Mouse (Mus musculus) midbrain, embryonic 13.5 days (tissue): ENCODE data around the gene Dop1b. TPM values are rescaled to one million over a fixed set of nuclear protein-coding genes. Genes with fewer than 3 reads are reported as not detected.
"Not testable (repeated sequence)": the region's sequence is repeated elsewhere in the genome, so short reads cannot be mapped to it uniquely, and the experiment has no call there.

Experiments
- ATAC-seq: fragments of 200-750 bp; cut with Nextera tagmentation; 2 replicates; pipeline ENCODE4 v1.8.0; 2017; ENCODE audit warnings: mild to moderate bottlenecking, moderate TSS enrichment, moderate library complexity
- H3K27ac ChIP-seq: fragments of 300-500 bp; sonication (generic); 2 replicates; pipeline ENCODE4 v1.5.1; 2015; ENCODE audit warnings: inconsistent platforms, mild to moderate bottlenecking, moderate library complexity
- H3K27me3 ChIP-seq: fragments of 300-500 bp; sonication (generic); 2 replicates; pipeline ENCODE4 v1.6.1; 2015; ENCODE audit warnings: mild to moderate bottlenecking, inconsistent platforms
- H3K36me3 ChIP-seq: fragments of 300-500 bp; sonication (generic); 2 replicates; pipeline ENCODE4 v1.6.1; 2015; ENCODE audit warnings: mild to moderate bottlenecking, inconsistent platforms
- H3K4me1 ChIP-seq: fragments of 300-500 bp; sonication (generic); replicated peaks from 2 replicates; pipeline ENCODE4 v1.6.1; 2015; ENCODE audit warnings: inconsistent platforms
- H3K4me2 ChIP-seq: fragments of 300-500 bp; sonication (generic); replicated peaks from 2 replicates; pipeline ENCODE4 v1.6.1; 2015; ENCODE audit warnings: moderate library complexity, mild to moderate bottlenecking, inconsistent platforms
- H3K4me3 ChIP-seq: fragments of 300-500 bp; sonication (generic); replicated peaks from 2 replicates; pipeline ENCODE4 v1.5.1; 2015; ENCODE audit warnings: mild to moderate bottlenecking, inconsistent platforms
- H3K9ac ChIP-seq: fragments of 300-500 bp; sonication (generic); replicated peaks from 2 replicates; pipeline ENCODE4 v1.6.1; 2015; ENCODE audit warnings: mild to moderate bottlenecking, inconsistent platforms
- H3K9me3 ChIP-seq: fragments of 300-500 bp; sonication (generic); 2 replicates; pipeline ENCODE4 v1.6.1; 2016; ENCODE audit warnings: mild to moderate bottlenecking, inconsistent platforms
- WGBS: fragments of 180-500 bp; shearing (Covaris S2); methylation state at CpG from one replicate; pipeline ENCODE4 v1.1.7; 2015; 5-methylcytosine and 5-hydroxymethylcytosine counted together
- polyA plus RNA-seq: library from polyadenylated mRNA; unstranded; fragments of >200 nt; fragmentation: Nextera tagmentation; extraction: Ambion mirVana; gene quantifications from 2 replicates; pipeline ENCODE4 v1.2.1, GENCODE M21; 2015

Dop1b gene
- polyA plus RNA-seq, 1 experiment from 2014 or later, result 32.4 TPM

DNA sequence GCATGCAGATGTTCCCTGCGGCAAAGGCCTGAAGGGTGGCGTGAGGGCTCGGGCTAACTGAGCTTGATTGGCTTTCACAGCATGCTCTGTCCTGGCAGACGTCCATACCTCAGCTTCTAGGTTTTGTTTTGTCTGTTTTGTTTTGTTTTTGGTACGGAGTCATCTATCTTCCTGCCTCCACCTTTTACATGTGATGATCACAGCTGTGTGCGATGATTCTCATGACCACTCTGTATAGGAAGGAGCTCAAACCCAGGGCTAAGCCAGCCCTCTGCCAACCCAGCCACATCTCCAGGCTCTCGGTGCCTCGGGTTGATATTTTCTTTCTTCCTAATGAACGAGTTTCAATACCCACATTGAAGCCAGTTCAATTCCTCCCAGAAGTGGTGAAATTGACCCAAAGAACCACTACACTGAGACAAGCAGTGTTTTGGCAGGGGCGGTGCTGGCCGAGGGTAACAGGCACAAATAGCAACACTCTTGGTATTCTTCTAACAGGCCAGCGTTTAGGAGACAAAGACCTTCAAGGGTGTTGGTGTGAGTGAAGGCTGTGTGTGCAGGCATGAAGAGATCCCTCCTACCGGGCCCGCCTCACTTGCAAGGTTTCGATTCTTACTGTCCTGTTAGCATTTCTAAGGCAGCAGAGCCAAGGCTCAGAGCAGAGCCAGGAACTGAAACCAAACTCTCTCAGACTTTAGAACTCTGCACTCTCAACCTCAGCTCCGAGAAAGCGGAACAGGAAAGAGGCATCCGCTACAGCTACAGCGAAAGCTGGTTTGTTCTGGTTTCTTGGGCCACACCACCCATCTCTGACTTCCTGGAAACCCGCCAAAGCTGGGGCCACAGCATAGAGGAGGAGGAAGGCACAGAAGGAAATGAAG is 104.4 kb downstream of the Dop1b start:
- no peak overlapping the region for H3K9ac ChIP-seq
- peaks cover 13% of the 10 kb centered on the region for H3K9me3 ChIP-seq
- H3K4me1 ChIP-seq, result no peaks in the 10 kb centered on the region
- no peak overlapping the region for H3K4me3 ChIP-seq
- H3K4me2 ChIP-seq, result no peak overlapping the region
- 66% methylated on average over 20 of the region's 20 CpGs for WGBS
- no peaks in the 10 kb centered on the region for H3K27me3 ChIP-seq
- no peak overlapping the region for H3K27ac ChIP-seq
- H3K36me3 ChIP-seq, result peaks cover 21% of the 10 kb centered on the region
- ATAC-seq, result no peak

DNA sequence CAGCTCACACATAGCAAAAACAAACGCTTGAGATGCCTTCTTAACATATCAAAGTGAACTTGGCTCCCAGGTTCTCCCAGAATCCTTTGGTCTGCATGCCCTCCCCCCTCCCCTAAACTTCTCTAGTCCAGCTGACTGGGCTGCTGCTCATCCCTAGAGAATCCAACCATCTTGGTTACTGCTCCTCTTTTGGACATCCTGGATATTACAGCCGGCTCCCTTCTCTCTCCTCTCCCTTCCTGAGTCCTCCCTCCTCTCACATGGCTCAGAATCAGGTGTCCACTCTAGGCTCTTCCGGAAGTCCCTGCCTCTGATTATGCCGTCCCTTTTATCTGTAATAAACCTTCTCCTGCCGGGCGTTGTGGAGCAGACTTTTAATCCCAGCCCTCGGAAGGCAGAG is 105.2 kb downstream of the Dop1b start:
- Histone ChIP-seq H3K27ac (no peak overlapping the region), H3K9ac (no peak overlapping the region), H3K27me3 (no peaks in the 10 kb centered on the region), H3K9me3 (peaks cover 6% of the 10 kb centered on the region; the same call in 1 of the 2 replicates), H3K4me1 (no peaks in the 10 kb centered on the region), H3K36me3 (peaks cover 13% of the 10 kb centered on the region), H3K4me2 (no peak overlapping the region), H3K4me3 (no peak overlapping the region)
- WGBS, result 81% methylated on average over 7 of the region's 7 CpGs
- no peak for ATAC-seq

GRCm38 (mm10) chr16:93817371-93817770 is 105.7 kb downstream of the Dop1b start:
- WGBS, result 96% methylated on average over 5 of the region's 5 CpGs

GRCm38 (mm10) chr16:93818691-93819324 is 107.1 kb downstream of the Dop1b start:
- no peak overlapping the region for H3K9ac ChIP-seq
- no peak overlapping the region for H3K4me3 ChIP-seq
- 0 out of 2 replicates have a peak, but pooled peaks cover 6% of the 10 kb centered on the region for H3K36me3 ChIP-seq
- H3K9me3 ChIP-seq, result peaks cover 7% of the 10 kb centered on the region; the same call in 1 of the 2 replicates
- no peaks in the 10 kb centered on the region for H3K4me1 ChIP-seq
- no peaks in the 10 kb centered on the region for H3K27me3 ChIP-seq
- no peak overlapping the region for H3K27ac ChIP-seq
- WGBS, result 70% methylated on average over 12 of the region's 12 CpGs
- ATAC-seq, result no peak
- H3K4me2 ChIP-seq, result no peak overlapping the region

More at GRCm38 (mm10) chr16:93817371-93817770, 105.7 kb downstream of the Dop1b start:
- H3K4me3 ChIP-seq, result no peak overlapping the region
- ATAC-seq, result no peak
- no peak overlapping the region for H3K4me2 ChIP-seq
- no peaks in the 10 kb centered on the region for H3K27me3 ChIP-seq
- H3K9ac ChIP-seq, result no peak overlapping the region
- no peaks in the 10 kb centered on the region for H3K4me1 ChIP-seq
- peaks cover 2% of the 10 kb centered on the region; the same call in 1 of the 2 replicates for H3K9me3 ChIP-seq
- no peak overlapping the region for H3K27ac ChIP-seq
- peaks cover 8% of the 10 kb centered on the region for H3K36me3 ChIP-seq

GRCm38 (mm10) chr16:93819325-93819696 is 107.6 kb downstream of the Dop1b start:
- H3K4me1 ChIP-seq, result no peaks in the 10 kb centered on the region
- H3K27ac ChIP-seq, result no peak overlapping the region
- no peak overlapping the region for H3K4me3 ChIP-seq
- H3K4me2 ChIP-seq, result no peak overlapping the region
- peaks cover 8% of the 10 kb centered on the region; the same call in 1 of the 2 replicates for H3K9me3 ChIP-seq
- 0 out of 2 replicates have a peak, but pooled peaks cover 2% of the 10 kb centered on the region for H3K36me3 ChIP-seq
- 86% methylated on average over 4 of the region's 4 CpGs for WGBS
- no peaks in the 10 kb centered on the region for H3K27me3 ChIP-seq
- no peak for ATAC-seq
- no peak overlapping the region for H3K9ac ChIP-seq

DNA sequence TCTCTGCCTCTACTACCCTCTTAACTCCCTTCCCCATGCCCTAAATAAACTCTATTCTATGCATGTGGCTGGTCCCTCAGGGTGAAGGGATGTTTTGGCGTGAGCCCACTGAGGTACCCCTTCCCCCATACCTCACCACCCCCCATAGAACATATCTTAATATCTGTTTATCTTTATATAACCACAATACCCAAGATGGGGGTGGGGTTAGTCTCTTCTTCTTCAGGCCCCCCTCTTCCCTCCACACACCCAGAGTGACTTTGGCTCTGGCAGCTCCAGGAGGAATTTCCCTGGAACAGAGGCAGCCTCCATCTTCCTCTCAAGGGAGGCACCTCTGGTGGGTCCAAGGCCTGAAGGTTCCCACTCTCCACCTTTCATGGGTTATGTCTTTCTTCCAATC is 108.3 kb downstream of the Dop1b start:
- peaks cover 8% of the 10 kb centered on the region; the same call in 1 of the 2 replicates for H3K9me3 ChIP-seq
- H3K36me3 ChIP-seq, result no peaks in the 10 kb centered on the region
- H3K4me2 ChIP-seq, result no peak overlapping the region
- no peak overlapping the region for H3K27ac ChIP-seq
- no peak overlapping the region for H3K9ac ChIP-seq
- no peak overlapping the region for H3K4me3 ChIP-seq
- 83% methylated on average over 1 of the region's 1 CpGs for WGBS
- H3K4me1 ChIP-seq, result no peaks in the 10 kb centered on the region
- no peak for ATAC-seq
- no peaks in the 10 kb centered on the region for H3K27me3 ChIP-seq

DNA sequence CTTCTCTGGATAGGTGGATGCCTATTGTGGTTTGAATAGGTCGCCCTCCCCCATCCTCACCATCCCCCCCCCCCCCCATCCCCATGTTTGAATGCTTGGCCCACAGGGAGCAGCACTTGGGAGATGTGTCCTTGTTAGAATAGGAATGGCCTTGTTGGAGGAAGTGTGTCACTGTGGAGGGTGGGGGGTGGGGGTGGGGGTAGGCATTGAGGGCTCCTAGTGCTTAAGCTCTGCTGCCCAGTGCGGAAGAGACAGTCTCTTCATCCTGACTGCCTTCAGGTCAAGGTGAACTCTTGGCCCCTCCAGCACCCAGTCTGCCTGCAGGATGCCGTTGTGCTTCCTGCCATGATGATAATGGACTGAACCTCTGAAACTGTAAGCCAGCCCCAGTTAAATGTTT is 110.0 kb downstream of the Dop1b start:
- no peak overlapping the region for H3K9ac ChIP-seq
- peaks cover 8% of the 10 kb centered on the region; the same call in 1 of the 2 replicates for H3K9me3 ChIP-seq
- no peak overlapping the region for H3K4me3 ChIP-seq
- no peaks in the 10 kb centered on the region for H3K36me3 ChIP-seq
- no peak overlapping the region for H3K27ac ChIP-seq
- no peak overlapping the region for H3K4me2 ChIP-seq
- ATAC-seq, result no peak
- WGBS, result 93% methylated on average over 3 of the region's 3 CpGs
- no peaks in the 10 kb centered on the region for H3K27me3 ChIP-seq
- no peaks in the 10 kb centered on the region for H3K4me1 ChIP-seq

DNA sequence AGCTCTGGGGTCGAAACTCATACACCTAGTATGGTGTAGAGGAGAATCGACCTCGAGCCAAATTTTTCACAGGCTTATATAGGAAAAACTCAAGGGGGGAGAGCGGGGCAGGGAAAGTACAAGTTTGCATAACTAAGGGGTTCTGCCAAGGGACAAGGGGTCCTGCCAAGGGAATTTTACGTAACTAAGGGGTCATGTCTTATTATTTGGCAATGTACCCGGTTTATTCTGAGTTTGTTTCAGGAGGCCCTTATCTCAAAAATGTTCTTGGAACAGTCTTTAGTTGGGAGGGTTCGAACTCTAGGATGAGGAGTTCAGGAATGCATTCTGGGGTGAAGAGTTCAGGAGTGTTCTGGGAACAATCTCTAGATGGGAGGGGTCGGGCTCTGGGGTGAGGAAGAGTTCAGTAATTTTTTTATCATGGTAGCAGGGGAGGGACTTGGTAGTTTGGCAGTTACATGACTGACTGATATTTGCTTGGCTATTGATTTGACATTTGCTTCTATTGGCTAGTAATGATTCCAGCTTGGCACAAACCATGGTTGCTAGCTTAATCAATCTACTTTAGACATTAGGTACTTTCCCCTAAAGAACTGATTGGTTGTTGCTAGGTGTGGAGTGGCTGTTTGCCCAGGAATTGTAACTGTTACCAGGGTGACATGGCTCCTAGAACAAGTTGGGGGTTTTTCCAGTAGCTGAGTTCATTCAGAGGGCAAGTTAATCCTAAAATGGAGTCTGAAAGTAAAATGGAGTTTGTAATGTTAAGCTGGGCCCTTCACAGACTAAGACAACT is 110.9 kb downstream of the Dop1b start:
- not testable (repeated sequence) for H3K9ac ChIP-seq, H3K9me3 ChIP-seq, ATAC-seq, H3K36me3 ChIP-seq, H3K4me2 ChIP-seq, H3K4me3 ChIP-seq, H3K27me3 ChIP-seq, H3K27ac ChIP-seq, H3K4me1 ChIP-seq
- 92% methylated on average over 5 of the region's 8 CpGs for WGBS

DNA sequence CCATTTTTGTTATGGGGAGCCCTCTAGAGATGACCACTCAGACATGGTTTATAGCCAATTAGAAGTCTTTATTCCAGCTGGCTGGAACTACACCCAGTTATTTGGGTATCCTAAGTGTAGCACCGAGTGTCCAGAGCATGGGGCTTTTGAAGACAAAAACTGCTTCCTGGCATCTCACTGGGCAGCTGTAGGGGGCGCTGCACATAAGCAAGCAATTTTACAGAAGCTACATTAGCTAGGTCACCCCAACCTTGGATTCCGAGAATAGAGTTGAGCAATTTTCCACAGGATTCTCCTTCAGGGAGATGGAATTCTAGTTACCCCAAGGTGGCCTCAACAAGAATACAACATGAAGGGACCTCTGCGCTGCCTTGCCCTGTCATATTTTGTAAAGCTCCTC is 113.1 kb downstream of the Dop1b start:
- no peak for ATAC-seq
- H3K27ac ChIP-seq, result no peak overlapping the region
- no peaks in the 10 kb centered on the region for H3K4me1 ChIP-seq
- no peaks in the 10 kb centered on the region for H3K36me3 ChIP-seq
- H3K9ac ChIP-seq, result no peak overlapping the region
- 87% methylated on average over 4 of the region's 4 CpGs for WGBS
- no peaks in the 10 kb centered on the region for H3K27me3 ChIP-seq
- no peak overlapping the region for H3K4me3 ChIP-seq
- H3K9me3 ChIP-seq, result peaks cover 8% of the 10 kb centered on the region; the same call in 1 of the 2 replicates
- no peak overlapping the region for H3K4me2 ChIP-seq

DNA sequence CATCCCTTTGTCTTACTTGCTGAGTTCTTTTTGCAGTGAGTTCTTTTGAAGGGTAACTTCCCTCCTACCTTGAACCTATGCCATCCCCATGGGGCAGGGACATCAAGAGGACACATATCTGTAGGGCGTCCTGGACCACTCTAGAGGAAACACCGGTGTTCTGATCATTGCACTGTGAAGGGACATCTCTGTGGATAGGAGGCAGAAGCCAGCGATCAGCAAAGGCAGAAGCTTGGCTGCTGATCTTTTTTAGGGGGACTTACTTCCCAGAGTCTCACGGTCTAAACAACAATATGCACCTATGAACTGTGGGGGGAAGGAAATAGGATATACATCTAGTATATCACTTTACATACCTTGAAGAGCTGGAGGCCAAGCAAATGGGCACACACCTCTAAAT is 113.8 kb downstream of the Dop1b start:
- WGBS, result 91% methylated on average over 4 of the region's 4 CpGs
- Histone ChIP-seq H3K4me3 (no peak overlapping the region), H3K27ac (no peak overlapping the region), H3K4me1 (no peaks in the 10 kb centered on the region), H3K4me2 (no peak overlapping the region), H3K36me3 (no peaks in the 10 kb centered on the region), H3K9ac (no peak overlapping the region), H3K27me3 (no peaks in the 10 kb centered on the region), H3K9me3 (peaks cover 8% of the 10 kb centered on the region; the same call in 1 of the 2 replicates)
- no peak for ATAC-seq

DNA sequence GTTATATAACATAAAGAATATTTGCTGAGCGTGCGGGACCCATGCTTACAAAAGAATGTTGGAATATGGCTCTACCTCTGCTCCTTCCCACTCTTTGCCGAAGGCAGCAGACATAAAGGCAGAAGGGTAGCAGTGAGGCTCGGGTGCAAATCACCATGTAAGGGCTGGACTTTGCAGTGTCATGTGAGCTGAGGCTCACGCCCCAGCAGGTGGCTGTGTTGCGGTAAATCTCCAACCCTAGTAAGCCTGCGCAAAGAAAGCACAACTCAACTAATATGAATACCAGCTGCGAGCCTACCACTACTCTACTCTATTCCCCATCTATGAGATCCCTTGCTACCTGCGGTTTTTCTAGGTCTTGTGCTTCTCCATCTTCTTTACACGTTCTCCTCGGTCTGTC is 114.3 kb downstream of the Dop1b start:
- no peak overlapping the region for H3K4me3 ChIP-seq
- peaks cover 8% of the 10 kb centered on the region; the same call in 1 of the 2 replicates for H3K9me3 ChIP-seq
- no peak overlapping the region for H3K9ac ChIP-seq
- no peak overlapping the region for H3K4me2 ChIP-seq
- WGBS, result 66% methylated on average over 11 of the region's 11 CpGs
- 0 out of 2 replicates have a peak, but pooled peaks cover 3% of the 10 kb centered on the region for H3K27me3 ChIP-seq
- no peaks in the 10 kb centered on the region for H3K36me3 ChIP-seq
- ATAC-seq, result no peak
- H3K27ac ChIP-seq, result no peak overlapping the region
- no peaks in the 10 kb centered on the region for H3K4me1 ChIP-seq

GRCm38 (mm10) chr16:93826478-93826877 is 114.8 kb downstream of the Dop1b start:
- H3K9ac ChIP-seq, ATAC-seq, H3K27me3 ChIP-seq, H3K4me1 ChIP-seq, H3K27ac ChIP-seq, H3K4me3 ChIP-seq, H3K4me2 ChIP-seq, H3K9me3 ChIP-seq, H3K36me3 ChIP-seq: not testable (repeated sequence)
- 29% methylated on average over 5 of the region's 5 CpGs for WGBS
